Mouse (Mus musculus): ENCODE measurements around the gene Smarcb1. TPM values are rescaled to one million over a fixed set of nuclear protein-coding genes. Genes with fewer than 3 reads are reported as not detected.

Smarcb1 gene
- polyA plus RNA-seq, 1 experiment from 2014 or later = 245 TPM

Other genes starting within 250 kb of the Smarcb1 start
- 34.2 and 39.9 TPM in 2 replicates for gene Cabin1, start 157.3 kb downstream of the Smarcb1 start, polyA plus RNA-seq (2014; fragmentation: Nextera tagmentation; extraction: Ambion mirVana)
- gene Ddt, start 148.2 kb downstream of the Smarcb1 start, polyA plus RNA-seq (2014; fragmentation: Nextera tagmentation; extraction: Ambion mirVana) = 102 and 104 TPM in 2 replicates
- not detected in 2 replicates for gene Gm20441, start 140.7 kb downstream of the Smarcb1 start, polyA plus RNA-seq (2014; fragmentation: Nextera tagmentation; extraction: Ambion mirVana)
- 0.94 TPM in 1 of 2 replicates, not detected in the other for gene Gstt3, start 140.2 kb downstream of the Smarcb1 start, polyA plus RNA-seq (2014; fragmentation: Nextera tagmentation; extraction: Ambion mirVana)
- 8.8 and 11.2 TPM in 2 replicates for gene Gstt1, start 123.0 kb downstream of the Smarcb1 start, polyA plus RNA-seq (2014; fragmentation: Nextera tagmentation; extraction: Ambion mirVana)
- gene Gstt4, start 99.1 kb downstream of the Smarcb1 start, polyA plus RNA-seq (2014; fragmentation: Nextera tagmentation; extraction: Ambion mirVana) = not detected in 2 replicates
- gene Gstt2, start 84.2 kb downstream of the Smarcb1 start, polyA plus RNA-seq (2014; fragmentation: Nextera tagmentation; extraction: Ambion mirVana) = 4.3 and 7.5 TPM in 2 replicates
- 1,682 and 1,948 TPM in 2 replicates for gene Mif, start 61.4 kb downstream of the Smarcb1 start, polyA plus RNA-seq (2014; fragmentation: Nextera tagmentation; extraction: Ambion mirVana)
- gene Derl3, start 28.2 kb downstream of the Smarcb1 start, polyA plus RNA-seq (2014; fragmentation: Nextera tagmentation; extraction: Ambion mirVana) = 1.9 and 2.0 TPM in 2 replicates
- gene Chchd10, start 11.5 kb upstream of the Smarcb1 start, polyA plus RNA-seq (2014; fragmentation: Nextera tagmentation; extraction: Ambion mirVana) = 108 and 158 TPM in 2 replicates
- gene Mmp11, start 14.9 kb upstream of the Smarcb1 start, polyA plus RNA-seq (2014; fragmentation: Nextera tagmentation; extraction: Ambion mirVana) = 15.3 and 31.0 TPM in 2 replicates
- gene Gm867, start 19.1 kb upstream of the Smarcb1 start, polyA plus RNA-seq (2014; fragmentation: Nextera tagmentation; extraction: Ambion mirVana) = 2.4 and 3.0 TPM in 2 replicates
- gene Vpreb3, start 21.4 kb upstream of the Smarcb1 start, polyA plus RNA-seq (2014; fragmentation: Nextera tagmentation; extraction: Ambion mirVana) = 1.2 and 1.3 TPM in 2 replicates
- 0.17 TPM in 1 of 2 replicates, not detected in the other for gene Gm5134, start 32.9 kb upstream of the Smarcb1 start, polyA plus RNA-seq (2014; fragmentation: Nextera tagmentation; extraction: Ambion mirVana)
- gene Zfp280b, start 111.0 kb upstream of the Smarcb1 start, polyA plus RNA-seq (2014; fragmentation: Nextera tagmentation; extraction: Ambion mirVana) = 14.6 and 16.4 TPM in 2 replicates
- gene Slc5a4b, start 189.3 kb upstream of the Smarcb1 start, polyA plus RNA-seq (2014; fragmentation: Nextera tagmentation; extraction: Ambion mirVana) = 0.08 TPM in 1 of 2 replicates, not detected in the other
- 0.09 TPM in 1 of 2 replicates, not detected in the other for gene Slc5a4a, start 225.8 kb upstream of the Smarcb1 start, polyA plus RNA-seq (2014; fragmentation: Nextera tagmentation; extraction: Ambion mirVana)

Data from neural tube, embryonic 14.5 days (tissue).